ENCODE assay signal across 17 mouse cellular contexts in the genomic region with DNA sequence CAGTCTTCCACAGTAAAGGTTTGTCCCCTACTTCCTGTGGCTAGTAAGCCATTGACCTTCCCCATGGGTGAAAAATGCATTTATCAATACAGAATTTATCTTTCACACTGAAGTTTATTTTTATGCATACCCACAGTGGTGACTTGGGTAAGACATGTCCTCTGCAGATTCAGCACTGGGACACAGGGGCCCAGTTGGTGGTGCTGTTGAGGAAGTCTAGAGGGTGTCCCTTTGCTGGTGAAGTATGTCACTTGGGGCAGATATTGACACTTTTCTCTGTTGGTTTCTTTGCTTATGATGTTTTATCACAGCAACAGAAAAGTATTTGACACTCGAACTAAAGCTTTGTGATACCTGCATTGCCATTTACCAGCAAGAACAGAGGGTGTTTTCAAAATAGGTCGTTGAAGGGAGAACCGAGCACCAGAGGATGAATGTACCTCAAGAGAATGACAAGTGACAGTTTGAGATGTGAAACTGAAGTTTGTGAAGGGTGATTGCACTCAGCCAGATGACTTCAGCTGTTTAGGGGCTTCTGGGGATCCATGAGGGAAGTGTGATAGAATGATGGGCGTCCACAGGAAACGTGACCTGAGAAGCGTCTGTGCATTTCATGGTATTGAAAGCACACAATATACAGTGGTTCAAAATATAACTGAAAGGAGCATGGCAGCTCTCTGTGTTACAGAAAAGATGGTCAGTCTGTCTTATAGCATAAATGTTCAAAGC. TPM values are rescaled to one million over a fixed set of nuclear protein-coding genes. Genes with fewer than 3 reads are reported as not detected.
DNase-seq lines count a peak whose midpoint lies in the region; ATAC-seq and TF ChIP-seq lines count a peak whose summit lies in the region.
"Had no signal": no experiment of that assay in that cellular context is flagged by ENCODE, and none has a peak within 500 bp of the region (broad histone marks: within the 10 kb centered on the region; RNA-seq: fewer than 3 reads in every experiment).

No protein-coding gene starts in this region.

- 58% methylated on average over 6 of the region's 6 CpGs for WGBS in lung, postnatal 0 days
- WGBS in stomach, postnatal 0 days = 80% methylated on average over 6 of the region's 6 CpGs

- H3K4me2 ChIP-seq in lung, postnatal 0 days (replicated peaks; ENCODE audit: low read depth, low read length) = no peak overlapping the region
- H3K4me2 ChIP-seq in stomach, postnatal 0 days (replicated peaks; ENCODE audit: low read depth) = no peak overlapping the region
- H3K4me2 ChIP-seq: embryonic facial prominence, embryonic 12.5 days; hindbrain, embryonic 15.5 days; limb, embryonic 12.5 days; lung, embryonic 15.5 days; midbrain, embryonic 15.5 days had no signal

- no peaks in the 10 kb centered on the region for H3K9me3 ChIP-seq in lung, postnatal 0 days (ENCODE audit: low read length)
- no peaks in the 10 kb centered on the region for H3K9me3 ChIP-seq in stomach, postnatal 0 days (ENCODE audit: control insufficient read depth, low read length)
- H3K9me3 ChIP-seq: embryonic facial prominence, embryonic 12.5 days; heart, embryonic 10.5 days; hindbrain, embryonic 15.5 days; limb, embryonic 12.5 days; lung, embryonic 15.5 days; midbrain, embryonic 15.5 days had no signal

- no peak for TF ChIP-seq POLR2A in cortical plate, adult 2 months (IDR thresholded peaks at IDR 0.05; ENCODE audit: extremely low read depth, insufficient read depth, low read length)

- TF ChIP-seq CTCF in lung, postnatal 0 days (IDR thresholded peaks at IDR 0.05) = peak; percentile 28; the same call in 1 of the 2 replicates
- TF ChIP-seq CTCF in cortical plate, adult 2 months (IDR thresholded peaks at IDR 0.05; ENCODE audit: extremely low read depth, insufficient read depth, low read length) = 0 out of 2 replicates have a peak, but pooled peaks have one; percentile 4
- peak; percentile 25; the same call in 1 of the 2 replicates for TF ChIP-seq CTCF in stomach, postnatal 0 days (IDR thresholded peaks at IDR 0.05; ENCODE audit: low read depth)

- H3K9ac ChIP-seq in lung, postnatal 0 days (replicated peaks; ENCODE audit: low read depth) = no peak overlapping the region
- H3K9ac ChIP-seq in stomach, postnatal 0 days (ENCODE audit: low read length) = no peak overlapping the region
- H3K9ac ChIP-seq: embryonic facial prominence, embryonic 12.5 days; hindbrain, embryonic 15.5 days; limb, embryonic 12.5 days; lung, embryonic 15.5 days; midbrain, embryonic 15.5 days had no signal

- no peak for TF ChIP-seq EP300 in lung, postnatal 0 days (IDR thresholded peaks at IDR 0.05)
- no peak for TF ChIP-seq EP300 in stomach, postnatal 0 days (optimal IDR thresholded peaks at IDR 0.05)

- H3K4me3 ChIP-seq in lung, postnatal 0 days (ENCODE audit: low read depth, low read length) = no peak overlapping the region
- no peak overlapping the region for H3K4me3 ChIP-seq in cortical plate, adult 2 months (ENCODE audit: insufficient read depth, low read length)
- H3K4me3 ChIP-seq in stomach, postnatal 0 days (ENCODE audit: low read depth, low read length) = no peak overlapping the region
- H3K4me3 ChIP-seq: embryonic facial prominence, embryonic 12.5 days; heart, embryonic 10.5 days; hindbrain, embryonic 15.5 days; limb, embryonic 12.5 days; lung, embryonic 15.5 days; midbrain, embryonic 15.5 days had no signal

- H3K27ac ChIP-seq in lung, postnatal 0 days (ENCODE audit: low read length) = no peak overlapping the region
- no peak overlapping the region for H3K27ac ChIP-seq in cortical plate, adult 2 months (ENCODE audit: insufficient read depth, low read length)
- H3K27ac ChIP-seq in stomach, postnatal 0 days (replicated peaks) = no peak overlapping the region
- H3K27ac ChIP-seq: embryonic facial prominence, embryonic 12.5 days; heart, embryonic 10.5 days; hindbrain, embryonic 15.5 days; limb, embryonic 12.5 days; lung, embryonic 15.5 days; midbrain, embryonic 15.5 days had no signal

- no peak for DNase-seq in lung, postnatal 0 days (ENCODE audit: low spot score)
- no peak for DNase-seq in lung, postnatal 14 days
- peak; percentile 54 to 57 for DNase-seq in B cell, adult 2 months
- DNase-seq in stomach, postnatal 0 days (ENCODE audit: low spot score) = no peak
- DNase-seq in left cerebral cortex, adult 8-10 months (ENCODE audit: low spot score in 2 of 2) = no peak
- no peak for DNase-seq in cerebellum, adult 11-12 months

- H3K4me1 ChIP-seq in lung, postnatal 0 days (ENCODE audit: insufficient read depth, low read depth, low read length) = no peaks in the 10 kb centered on the region
- H3K4me1 ChIP-seq in cortical plate, adult 2 months (ENCODE audit: control insufficient read depth, insufficient read depth, low read length) = no peaks in the 10 kb centered on the region
- no peaks in the 10 kb centered on the region; the same call in 1 of the 2 replicates for H3K4me1 ChIP-seq in stomach, postnatal 0 days (replicated peaks; ENCODE audit: control insufficient read depth, insufficient read depth)
- H3K4me1 ChIP-seq: hindbrain, embryonic 15.5 days; limb, embryonic 12.5 days; midbrain, embryonic 15.5 days had no signal

- ATAC-seq in lung, postnatal 0 days = no peak
- ATAC-seq in stomach, postnatal 0 days (ENCODE audit: low FRiP score, low TSS enrichment) = no peak

- no peaks in the 10 kb centered on the region for H3K36me3 ChIP-seq in lung, postnatal 0 days (ENCODE audit: insufficient read depth, low read length)
- H3K36me3 ChIP-seq in stomach, postnatal 0 days (ENCODE audit: control insufficient read depth, insufficient read depth, low read length) = no peaks in the 10 kb centered on the region
- H3K36me3 ChIP-seq: embryonic facial prominence, embryonic 12.5 days; heart, embryonic 10.5 days; hindbrain, embryonic 15.5 days; limb, embryonic 12.5 days; lung, embryonic 15.5 days; midbrain, embryonic 15.5 days had no signal

- no peaks in the 10 kb centered on the region for H3K27me3 ChIP-seq in lung, postnatal 0 days (replicated peaks; ENCODE audit: insufficient read depth, low read length)
- no peaks in the 10 kb centered on the region for H3K27me3 ChIP-seq in stomach, postnatal 0 days (ENCODE audit: control insufficient read depth, insufficient read depth, low read length)
- H3K27me3 ChIP-seq: embryonic facial prominence, embryonic 12.5 days; hindbrain, embryonic 15.5 days; limb, embryonic 12.5 days; lung, embryonic 15.5 days; midbrain, embryonic 15.5 days had no signal

RNA-seq across cellular contexts. Expression of gene Gpr87, which starts 20.3 kb away (rescaled TPM):
- not detected in 2 replicates for polyA plus RNA-seq in lung, postnatal 0 days (2015; fragmentation: Nextera tagmentation; extraction: Ambion mirVana)
- not detected in 2 replicates for polyA plus RNA-seq in cortical plate, adult 2 months (2012; rRNA removed)
- polyA plus RNA-seq in stomach, postnatal 0 days (2015; fragmentation: Nextera tagmentation; extraction: Ambion mirVana) = 46.9 and 49.3 TPM in 2 replicates
- not detected for total RNA-seq in left cerebral cortex, adult 8-10 months (2022)
- total RNA-seq: gastrocnemius, postnatal 10 days; heart, postnatal 14 days; left cerebral cortex, adult 18-20 months had no signal
- polyA plus RNA-seq: large intestine, adult 2 months had no signal

RNA-seq across cellular contexts. Expression of gene P2ry14, which starts 21.2 kb away (rescaled TPM):
- polyA plus RNA-seq in lung, postnatal 0 days (2015; fragmentation: Nextera tagmentation; extraction: Ambion mirVana) = 65.2 and 68.4 TPM in 2 replicates
- 3.7 and 4.8 TPM in 2 replicates for polyA plus RNA-seq in cortical plate, adult 2 months (2012; rRNA removed)
- polyA plus RNA-seq in stomach, postnatal 0 days (2015; fragmentation: Nextera tagmentation; extraction: Ambion mirVana) = 9.8 and 13.4 TPM in 2 replicates
- total RNA-seq in left cerebral cortex, adult 8-10 months (2022) = 1 to 10 TPM; 1.9 to 2.8 (median 2.2) TPM

RNA-seq across cellular contexts. Expression of gene P2ry13, which starts 36.1 kb away (rescaled TPM):
- polyA plus RNA-seq in lung, postnatal 0 days (2015; fragmentation: Nextera tagmentation; extraction: Ambion mirVana) = 2.6 and 2.7 TPM in 2 replicates
- polyA plus RNA-seq in cortical plate, adult 2 months (2012; rRNA removed) = 18.4 and 19.5 TPM in 2 replicates
- 1.6 and 1.7 TPM in 2 replicates for polyA plus RNA-seq in stomach, postnatal 0 days (2015; fragmentation: Nextera tagmentation; extraction: Ambion mirVana)
- 10 to 100 TPM in 3 of 4 experiments, 1 to 10 TPM in 1; 10.0 to 17.6 (median 13.2) TPM for total RNA-seq in left cerebral cortex, adult 8-10 months (2022)

Comparison
In these comparisons a context has a peak if more than half of its experiments do, and no peak if none do; other contexts are left out.
1. DNase-seq: peak in B cell, adult 2 months (2 of 2); none in lung, postnatal 0 days (single experiment), lung, postnatal 14 days (single experiment), stomach, postnatal 0 days (single experiment), left cerebral cortex, adult 8-10 months (0 of 2) and cerebellum, adult 11-12 months (single experiment).
2. RNA of gene Gpr87, which starts 20.3 kb away (polyA plus RNA-seq): 46.9 to 49.3 TPM in stomach, postnatal 0 days; not detected in lung, postnatal 0 days and not detected in cortical plate, adult 2 months; every median in the first group is over 10 times any median in the second.
3. Peak in every context shown above with its lines, with median percentiles within 50 percentile points of each other: CTCF ChIP-seq.